Mouse (Mus musculus): ENCODE data around the gene Lrtm1.

- TF ChIP-seq CTCF (IDR thresholded peaks at IDR 0.05; ENCODE audit: control insufficient read depth, insufficient read depth, insufficient replicate concordance, low read depth, low read length) (no peak), POLR2A (IDR thresholded peaks at IDR 0.05; ENCODE audit: control insufficient read depth, low read depth, low read length) (no peak)
Observed at GRCm38 (mm10) chr14:29029107-29029469, 11.1 kb downstream of the Lrtm1 start.
